Mouse (Mus musculus) neural tube, embryonic 14.5 days (tissue): ENCODE results near the gene Olfr549. TPM values are rescaled to one million over a fixed set of nuclear protein-coding genes. Genes with fewer than 3 reads are reported as not detected.
A peak's percentile ranks its signal among the peaks of the same experiment; 100 is the strongest.

Source experiments
- ATAC-seq: fragments of 200-750 bp; cut with Nextera tagmentation; 2 replicates; pipeline ENCODE4 v1.8.0; 2017; ENCODE audit warnings: low read depth, mild to moderate bottlenecking, moderate TSS enrichment, moderate library complexity
- H3K27ac ChIP-seq: fragments of 300-500 bp; sonication (generic); 2 replicates; pipeline ENCODE4 v1.5.1; 2014; ENCODE audit warnings: low read depth, mild to moderate bottlenecking, control low read depth, low read length, moderate library complexity, mixed read lengths
- H3K27me3 ChIP-seq: fragments of 300-500 bp; sonication (generic); 2 replicates; pipeline ENCODE4 v1.6.1; 2014; ENCODE audit warnings: low read length; ENCODE audit not compliant: control insufficient read depth, insufficient read depth
- H3K36me3 ChIP-seq: fragments of 300-500 bp; sonication (generic); 2 replicates; pipeline ENCODE4 v1.6.1; 2014; ENCODE audit warnings: low read length, mixed read lengths; ENCODE audit not compliant: control insufficient read depth, insufficient read depth
- H3K4me1 ChIP-seq: fragments of 300-500 bp; sonication (generic); 2 replicates; pipeline ENCODE4 v1.6.1; 2014; ENCODE audit warnings: low read length; ENCODE audit not compliant: control insufficient read depth, insufficient read depth
- H3K4me2 ChIP-seq: fragments of 300-500 bp; sonication (generic); 2 replicates; pipeline ENCODE4 v1.6.1; 2014; ENCODE audit warnings: mild to moderate bottlenecking, low read depth, low read length, control low read depth
- H3K4me3 ChIP-seq: fragments of 300-500 bp; sonication (generic); 2 replicates; pipeline ENCODE4 v1.5.1; 2014; ENCODE audit warnings: low read depth, low read length, control low read depth, mixed read lengths
- H3K9ac ChIP-seq: fragments of 300-500 bp; sonication (generic); replicated peaks from 2 replicates; pipeline ENCODE4 v1.6.1; 2014; ENCODE audit warnings: low read depth, mild to moderate bottlenecking, control low read depth, low read length, mixed read lengths
- H3K9me3 ChIP-seq: fragments of 300-500 bp; sonication (generic); 2 replicates; pipeline ENCODE4 v1.6.1; 2016; ENCODE audit warnings: low read length; ENCODE audit not compliant: control insufficient read depth
- WGBS: fragments of 180-500 bp; shearing (Covaris S2); extraction: QIAGEN DNeasy Blood & Tissue Kit; methylation state at CpG from one replicate; pipeline ENCODE4 v1.1.7; 2014; 5-methylcytosine and 5-hydroxymethylcytosine counted together
- polyA plus RNA-seq: library from polyadenylated mRNA; unstranded; fragments of >200 nt; fragmentation: Nextera tagmentation; extraction: Ambion mirVana; gene quantifications from 2 replicates; pipeline ENCODE4 v1.2.1, GENCODE M21; 2014

The Olfr549 gene
- polyA plus RNA-seq, 1 experiment from 2014 or later: not detected

- WGBS: 64% methylated on average over 10 of the region's 10 CpGs
- no peaks in the 10 kb centered on the region; the same call in 1 of the 2 replicates for H3K27me3 ChIP-seq
These were observed 33.2 kb upstream of the Olfr549 start for GRCm38 (mm10) chr7:102516261-102517050.

GRCm38 (mm10) chr7:102517051-102517335 lies 32.7 kb upstream of the Olfr549 start:
- no peak overlapping the region for H3K4me3 ChIP-seq
- H3K27ac ChIP-seq: no peak overlapping the region
- no peaks in the 10 kb centered on the region for H3K4me1 ChIP-seq
- no peaks in the 10 kb centered on the region for H3K36me3 ChIP-seq
- WGBS: 71% methylated on average over 2 of the region's 2 CpGs
- no peaks in the 10 kb centered on the region; the same call in 1 of the 2 replicates for H3K27me3 ChIP-seq
- H3K9me3 ChIP-seq: no peaks in the 10 kb centered on the region
- H3K9ac ChIP-seq: no peak overlapping the region
- H3K4me2 ChIP-seq: no peak overlapping the region
- no peak for ATAC-seq

More at GRCm38 (mm10) chr7:102516261-102517050, 33.2 kb upstream of the Olfr549 start:
- Histone ChIP-seq H3K27ac (no peak overlapping the region), H3K4me3 (no peak overlapping the region), H3K4me1 (no peaks in the 10 kb centered on the region), H3K36me3 (no peaks in the 10 kb centered on the region), H3K4me2 (no peak overlapping the region), H3K9me3 (no peaks in the 10 kb centered on the region), H3K9ac (no peak overlapping the region)
- ATAC-seq: no peak

- Histone ChIP-seq H3K4me3 (no peak overlapping the region), H3K27me3 (no peaks in the 10 kb centered on the region), H3K9me3 (no peaks in the 10 kb centered on the region), H3K4me2 (no peak overlapping the region), H3K4me1 (no peaks in the 10 kb centered on the region), H3K9ac (no peak overlapping the region), H3K27ac (no peak overlapping the region), H3K36me3 (no peaks in the 10 kb centered on the region)
- WGBS: 91% methylated on average over 1 of the region's 1 CpGs
- ATAC-seq: no peak
These were observed 20.6 kb upstream of the Olfr549 start for GRCm38 (mm10) chr7:102529052-102529451.

- Histone ChIP-seq H3K27me3 (no peaks in the 10 kb centered on the region), H3K9me3 (no peaks in the 10 kb centered on the region), H3K27ac (no peak within 1 kb of the TSS), H3K9ac (no peak within 1 kb of the TSS), H3K36me3 (no peaks in the 10 kb centered on the region), H3K4me2 (no peak within 1 kb of the TSS), H3K4me1 (no peaks in the 10 kb centered on the region), H3K4me3 (no peak within 1 kb of the TSS)
- no peak for ATAC-seq
- 94% methylated on average over 1 of the region's 1 CpGs for WGBS
These were observed 15.2 kb upstream of the Olfr549 start, which contains the start of gene Olfr547 for GRCm38 (mm10) chr7:102534449-102534848. TSS of gene Olfr547 (plus strand) at chr7:102534749.

- no peaks in the 10 kb centered on the region for H3K36me3 ChIP-seq
- no peak within 1 kb of the TSS for H3K27ac ChIP-seq
- no peak within 1 kb of the TSS for H3K4me2 ChIP-seq
- no peak within 1 kb of the TSS for H3K9ac ChIP-seq
- no peak for ATAC-seq
- H3K4me3 ChIP-seq: no peak within 1 kb of the TSS
- H3K27me3 ChIP-seq: no peaks in the 10 kb centered on the region
- no peaks in the 10 kb centered on the region for H3K9me3 ChIP-seq
- no peaks in the 10 kb centered on the region for H3K4me1 ChIP-seq
- WGBS: 93% methylated on average over 2 of the region's 2 CpGs
These were observed 9.1 kb upstream of the Olfr549 start, which contains the start of gene Olfr548-ps1 for GRCm38 (mm10) chr7:102540596-102540995. TSS of gene Olfr548-ps1 (plus strand) at chr7:102540896.

GRCm38 (mm10) chr7:102541251-102541650 lies 8.4 kb upstream of the Olfr549 start:
- no peak for ATAC-seq
- 66% methylated on average over 3 of the region's 3 CpGs for WGBS
- Histone ChIP-seq H3K9me3 (no peaks in the 10 kb centered on the region), H3K27ac (no peak overlapping the region), H3K36me3 (no peaks in the 10 kb centered on the region), H3K27me3 (no peaks in the 10 kb centered on the region), H3K4me3 (no peak overlapping the region), H3K4me1 (no peaks in the 10 kb centered on the region), H3K4me2 (no peak overlapping the region), H3K9ac (no peak overlapping the region)

GRCm38 (mm10) chr7:102553279-102553678 lies 3.6 kb downstream of the Olfr549 start:
- Histone ChIP-seq H3K4me3 (no peak overlapping the region), H3K4me1 (no peaks in the 10 kb centered on the region), H3K27ac (no peak overlapping the region), H3K4me2 (no peak overlapping the region), H3K36me3 (no peaks in the 10 kb centered on the region), H3K9me3 (no peaks in the 10 kb centered on the region), H3K27me3 (no peaks in the 10 kb centered on the region), H3K9ac (no peak overlapping the region)
- WGBS: 75% methylated on average over 3 of the region's 3 CpGs
- ATAC-seq: no peak

GRCm38 (mm10) chr7:102564999-102565997 lies 15.6 kb downstream of the Olfr549 start, which contains the start of gene Trim21:
TSS of gene Trim21 (minus strand) at chr7:102565486.
- ATAC-seq: peak; percentile 63; the same call in 1 of the 2 replicates
- no peaks in the 10 kb centered on the region for H3K9me3 ChIP-seq
- peak within 1 kb of the TSS; percentile 12; the same call in 1 of the 2 replicates for H3K4me3 ChIP-seq
- peak within 1 kb of the TSS; percentile 25; the same call in 1 of the 2 replicates for H3K4me2 ChIP-seq
- H3K9ac ChIP-seq: no peak within 1 kb of the TSS
- H3K36me3 ChIP-seq: no peaks in the 10 kb centered on the region
- 18% methylated on average over 10 of the region's 10 CpGs for WGBS
- H3K4me1 ChIP-seq: no peaks in the 10 kb centered on the region
- no peaks in the 10 kb centered on the region for H3K27me3 ChIP-seq
- no peak within 1 kb of the TSS for H3K27ac ChIP-seq
